Mouse (Mus musculus) lung, postnatal 0 days (tissue): ENCODE data around the gene Ryr3.
A peak's percentile ranks its signal among the peaks of the same experiment; 100 is the strongest.

Experiments
- CTCF ChIP-seq: IDR thresholded peaks from 2 replicates; pipeline ENCODE4 v1.5.1; 2016; ENCODE audit warnings: antibody characterized with exemption, mild to moderate bottlenecking
- EP300 ChIP-seq: IDR thresholded peaks from 2 replicates; pipeline ENCODE4 v1.6.1; 2016; ENCODE audit warnings: antibody characterized with exemption, mild to moderate bottlenecking, control low read depth

DNA sequence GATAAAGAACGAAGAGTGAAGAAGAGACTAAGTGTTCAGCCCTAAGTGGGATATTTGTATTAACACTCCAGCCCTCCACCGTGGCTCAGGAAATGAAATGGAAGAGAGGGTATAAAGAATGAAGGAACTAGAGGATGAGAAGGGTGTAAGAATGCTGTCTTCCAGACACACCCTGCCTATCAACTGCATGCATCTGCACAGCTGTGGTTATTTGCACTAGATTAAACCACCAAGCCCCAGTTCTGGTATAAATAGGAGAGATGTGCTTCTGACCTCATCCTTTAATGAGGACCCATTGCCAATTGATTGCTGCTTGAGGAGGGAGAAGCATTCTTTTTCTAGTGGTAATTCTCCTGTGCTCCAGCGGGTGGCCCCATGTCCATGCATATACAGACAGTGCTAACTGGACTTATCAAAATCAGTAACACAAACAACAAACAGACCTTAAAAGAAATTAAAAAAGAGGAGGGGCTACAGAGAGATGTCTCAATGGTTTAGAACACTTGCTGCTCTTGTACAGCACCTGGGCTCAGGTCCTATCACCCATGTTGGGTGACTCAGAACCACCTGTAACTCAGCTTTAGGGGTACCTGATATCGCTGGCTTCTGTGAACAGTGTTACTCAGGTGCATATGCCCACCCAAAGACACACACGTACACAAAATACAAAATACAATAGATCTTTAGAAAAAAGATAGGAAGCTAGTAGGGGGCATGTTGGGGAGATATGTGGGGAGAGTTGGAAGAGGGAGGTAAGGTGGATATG, 404.1 kb downstream of the Ryr3 start:
- no peak for TF ChIP-seq EP300
- TF ChIP-seq CTCF: peak; percentile 60
